Mouse (Mus musculus) kidney, adult 11 months (tissue): Measurements from ENCODE around the gene Ankrd23.
A peak's percentile ranks its signal among the peaks of the same experiment; 100 is the strongest.

ENCODE experiments used
- DNase-seq: peaks from one replicate; pipeline ENCODE4 v3.0.0; 2022

The Ankrd23 gene

GRCm38 (mm10) chr1:36541844-36542243 lies 5.2 kb upstream of the Ankrd23 start:
- no peak for DNase-seq

- DNase-seq, result no peak
Observed at GRCm38 (mm10) chr1:36540807-36541206, 4.1 kb upstream of the Ankrd23 start.

GRCm38 (mm10) chr1:36540132-36540531 lies 3.4 kb upstream of the Ankrd23 start:
- no peak for DNase-seq

- DNase-seq, result peak; percentile 97
Observed at GRCm38 (mm10) chr1:36539186-36539585, 2.5 kb upstream of the Ankrd23 start, which contains the start of gene Gm42417. TSS of gene Gm42417 (minus strand) at chr1:36539429.

- no peak for DNase-seq
Observed at GRCm38 (mm10) chr1:36538727-36539126, 2.0 kb upstream of the Ankrd23 start.

GRCm38 (mm10) chr1:36536397-36536728 lies 320 bp downstream of the Ankrd23 start:
- DNase-seq, result no peak

- DNase-seq, result no peak
Observed at GRCm38 (mm10) chr1:36535477-36536396, 946 bp downstream of the Ankrd23 start.

GRCm38 (mm10) chr1:36534595-36535058 lies 2.1 kb downstream of the Ankrd23 start:
- DNase-seq, result no peak

GRCm38 (mm10) chr1:36533546-36533945 lies 3.1 kb downstream of the Ankrd23 start:
- no peak for DNase-seq

- DNase-seq, result no peak
Observed at GRCm38 (mm10) chr1:36531461-36531860, 5.2 kb downstream of the Ankrd23 start.

- no peak for DNase-seq
Observed at GRCm38 (mm10) chr1:36530962-36531361, 5.7 kb downstream of the Ankrd23 start.

GRCm38 (mm10) chr1:36530485-36530884 lies 6.2 kb downstream of the Ankrd23 start:
- no peak for DNase-seq

GRCm38 (mm10) chr1:36529875-36530274 lies 6.8 kb downstream of the Ankrd23 start:
- DNase-seq, result no peak

- DNase-seq, result no peak
Observed at GRCm38 (mm10) chr1:36529274-36529673, 7.4 kb downstream of the Ankrd23 start.

GRCm38 (mm10) chr1:36528351-36528750 lies 8.3 kb downstream of the Ankrd23 start:
- DNase-seq, result no peak

- no peak for DNase-seq
Observed at GRCm38 (mm10) chr1:36526903-36527302, 9.8 kb downstream of the Ankrd23 start.

- no peak for DNase-seq
Observed at GRCm38 (mm10) chr1:36525774-36526173, 10.9 kb downstream of the Ankrd23 start.

- DNase-seq, result no peak
Observed at GRCm38 (mm10) chr1:36524058-36524457, 12.6 kb downstream of the Ankrd23 start.

- no peak for DNase-seq
Observed at GRCm38 (mm10) chr1:36523332-36524013, 13.2 kb downstream of the Ankrd23 start.

GRCm38 (mm10) chr1:36522210-36522609 lies 14.5 kb downstream of the Ankrd23 start:
- no peak for DNase-seq

GRCm38 (mm10) chr1:36519626-36520025 lies 17.1 kb downstream of the Ankrd23 start:
- no peak for DNase-seq

GRCm38 (mm10) chr1:36518259-36518658 lies 18.4 kb downstream of the Ankrd23 start:
- DNase-seq, result no peak

GRCm38 (mm10) chr1:36513718-36514117 lies 23.0 kb downstream of the Ankrd23 start:
- DNase-seq, result no peak

GRCm38 (mm10) chr1:36513310-36513709 lies 23.4 kb downstream of the Ankrd23 start:
- peak; percentile 38 for DNase-seq
